Mouse (Mus musculus) forebrain, embryonic 12.5 days (tissue): ENCODE data around the gene Zfp580. TPM values are rescaled to one million over a fixed set of nuclear protein-coding genes. Genes with fewer than 3 reads are reported as not detected.

ENCODE experiments used
- ATAC-seq: fragments of 200-750 bp; cut with Nextera tagmentation; 2 replicates; pipeline ENCODE4 v1.8.0; 2017; ENCODE audit warnings: moderate TSS enrichment; ENCODE audit not compliant: low FRiP score
- H3K27ac ChIP-seq: fragments of 300-500 bp; sonication (generic); 2 replicates; pipeline ENCODE4 v1.5.1; 2016; ENCODE audit warnings: mild to moderate bottlenecking
- H3K27me3 ChIP-seq: fragments of 300-500 bp; sonication (generic); 2 replicates; pipeline ENCODE4 v1.6.1; 2016; ENCODE audit warnings: mild to moderate bottlenecking
- H3K36me3 ChIP-seq: fragments of 300-500 bp; sonication (generic); replicated peaks from 2 replicates; pipeline ENCODE4 v1.6.1; 2016; ENCODE audit warnings: mild to moderate bottlenecking
- H3K4me1 ChIP-seq: fragments of 300-500 bp; sonication (generic); 2 replicates; pipeline ENCODE4 v1.6.1; 2016
- H3K4me2 ChIP-seq: fragments of 300-500 bp; sonication (generic); 2 replicates; pipeline ENCODE4 v1.6.1; 2016; ENCODE audit warnings: mild to moderate bottlenecking, moderate library complexity
- H3K4me3 ChIP-seq: fragments of 300-500 bp; sonication (generic); replicated peaks from 2 replicates; pipeline ENCODE4 v1.5.1; 2016; ENCODE audit warnings: mild to moderate bottlenecking
- H3K9ac ChIP-seq: fragments of 300-500 bp; sonication (generic); 2 replicates; pipeline ENCODE4 v1.6.1; 2016; ENCODE audit warnings: mild to moderate bottlenecking
- H3K9me3 ChIP-seq: fragments of 300-500 bp; sonication (generic); 2 replicates; pipeline ENCODE4 v1.6.1; 2016
- WGBS: fragments of 180-500 bp; shearing (Covaris S2); methylation state at CpG from one replicate; pipeline ENCODE4 v1.1.7; 2016; 5-methylcytosine and 5-hydroxymethylcytosine counted together
- polyA plus RNA-seq: library from polyadenylated mRNA; unstranded; fragments of >200 nt; fragmentation: Nextera tagmentation; extraction: Ambion mirVana; gene quantifications from 2 replicates; pipeline ENCODE4 v1.2.1, GENCODE M21; 2016

Zfp580 gene
- polyA plus RNA-seq, 1 experiment from 2014 or later: 46.3 TPM

DNA sequence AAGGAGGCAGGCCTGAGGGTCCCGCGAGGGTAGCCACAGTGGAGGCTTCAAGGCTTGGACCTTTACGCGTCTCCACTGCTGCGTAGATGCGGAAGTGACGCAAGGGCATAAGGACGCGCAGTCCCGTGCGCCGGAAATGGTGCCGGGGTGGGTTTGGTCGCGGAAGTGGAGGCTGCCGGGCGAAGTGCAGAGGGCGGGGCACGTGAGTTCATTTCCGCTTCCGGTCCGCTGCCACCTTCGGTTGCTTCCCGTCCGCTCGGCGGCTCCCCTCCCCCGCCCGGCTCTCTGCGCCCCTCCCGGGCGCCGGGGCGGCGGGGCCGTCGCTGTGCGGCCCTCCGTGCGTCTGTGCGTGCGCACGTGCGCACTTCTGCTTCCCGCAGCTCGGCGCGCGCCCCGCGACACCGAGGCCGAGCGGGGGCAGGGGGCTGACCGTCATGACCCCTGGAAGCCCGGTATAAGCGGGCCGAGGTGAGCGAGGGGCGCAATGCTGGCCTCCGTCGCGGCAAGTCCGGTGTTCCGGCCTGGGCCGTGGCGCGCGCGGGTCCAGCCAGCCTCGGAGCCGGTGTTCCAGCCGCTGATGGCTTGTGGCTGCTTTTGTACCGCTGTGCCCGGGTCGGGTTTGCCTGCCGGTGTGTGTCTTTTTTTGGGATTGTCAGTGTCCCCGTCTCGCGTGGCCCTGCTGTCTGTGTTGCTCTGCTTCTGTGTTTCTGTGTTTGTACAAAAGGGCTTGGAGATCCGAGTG lies 28.8 kb downstream of the Zfp580 start, which contains the start of gene Epn1:
Epn1 (plus strand) TSS at position 226 of the 742 bp plus-strand sequence.
- under 1% methylated on average over 81 of the region's 81 CpGs for WGBS
- Histone ChIP-seq H3K27ac (peak within 1 kb of the TSS; percentile 90), H3K9ac (peak within 1 kb of the TSS; percentile 94), H3K4me1 (peaks cover 16% of the 10 kb centered on the region), H3K9me3 (no peaks in the 10 kb centered on the region), H3K36me3 (peaks cover 60% of the 10 kb centered on the region), H3K4me3 (peak within 1 kb of the TSS; percentile 94), H3K27me3 (no peaks in the 10 kb centered on the region), H3K4me2 (peak within 1 kb of the TSS; percentile 92)
- ATAC-seq: peak; percentile 98

DNA sequence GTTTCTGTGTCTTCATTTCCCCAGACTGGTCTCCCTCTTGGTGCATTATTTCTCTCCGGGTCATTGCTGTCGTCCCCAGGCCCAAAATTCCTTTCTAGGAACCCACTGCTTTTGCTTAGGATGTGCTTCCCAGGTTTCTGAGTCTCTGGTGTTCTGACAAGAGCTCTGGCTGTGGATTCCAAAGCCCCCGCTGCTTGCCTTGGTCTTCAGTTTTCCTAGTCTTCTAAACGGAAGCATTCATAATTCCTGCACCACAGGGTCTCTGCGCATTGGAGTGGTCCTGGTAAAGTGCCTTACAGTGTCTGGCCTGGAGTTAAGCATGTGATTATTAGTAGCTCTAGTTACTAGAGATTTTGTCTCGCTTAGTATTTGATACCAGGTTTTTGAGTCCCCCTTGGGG lies 29.5 kb downstream of the Zfp580 start:
- 20% methylated on average over 6 of the region's 6 CpGs for WGBS
- H3K4me1 ChIP-seq: peaks cover 16% of the 10 kb centered on the region
- peak overlapping the region; percentile 92 for H3K4me2 ChIP-seq
- H3K9ac ChIP-seq: peak overlapping the region; percentile 94
- no peaks in the 10 kb centered on the region for H3K27me3 ChIP-seq
- no peak for ATAC-seq
- H3K27ac ChIP-seq: peak overlapping the region; percentile 90; the same call in 1 of the 2 replicates
- peak overlapping the region; percentile 94 for H3K4me3 ChIP-seq
- H3K36me3 ChIP-seq: peaks cover 59% of the 10 kb centered on the region
- H3K9me3 ChIP-seq: no peaks in the 10 kb centered on the region

DNA sequence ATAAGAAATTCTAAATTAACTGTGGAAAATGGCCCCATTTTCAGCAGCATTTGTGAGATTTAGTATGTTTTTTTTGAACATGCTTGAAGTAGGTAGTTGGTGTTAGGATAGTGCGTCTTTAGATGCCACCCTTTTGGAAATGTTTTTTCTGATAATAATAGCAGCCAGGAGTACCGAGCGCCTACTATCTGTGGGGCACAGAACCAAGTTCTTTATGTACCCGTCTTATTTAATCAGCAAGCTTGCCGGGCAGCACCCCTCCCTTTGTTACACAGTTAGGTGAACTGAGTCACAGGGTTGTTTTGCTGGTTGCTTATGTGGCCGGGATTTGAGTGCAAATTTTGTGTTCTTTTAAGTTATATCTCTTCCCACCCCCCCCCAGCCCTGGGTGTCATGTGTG lies 29.9 kb downstream of the Zfp580 start:
- Histone ChIP-seq H3K27me3 (no peaks in the 10 kb centered on the region), H3K27ac (no peak overlapping the region), H3K9me3 (no peaks in the 10 kb centered on the region), H3K36me3 (peaks cover 60% of the 10 kb centered on the region), H3K4me1 (peaks cover 16% of the 10 kb centered on the region), H3K4me2 (peak overlapping the region; percentile 92), H3K9ac (peak overlapping the region; percentile 94; the same call in 1 of the 2 replicates), H3K4me3 (peak overlapping the region; percentile 94)
- no peak for ATAC-seq
- WGBS: 78% methylated on average over 6 of the region's 6 CpGs

DNA sequence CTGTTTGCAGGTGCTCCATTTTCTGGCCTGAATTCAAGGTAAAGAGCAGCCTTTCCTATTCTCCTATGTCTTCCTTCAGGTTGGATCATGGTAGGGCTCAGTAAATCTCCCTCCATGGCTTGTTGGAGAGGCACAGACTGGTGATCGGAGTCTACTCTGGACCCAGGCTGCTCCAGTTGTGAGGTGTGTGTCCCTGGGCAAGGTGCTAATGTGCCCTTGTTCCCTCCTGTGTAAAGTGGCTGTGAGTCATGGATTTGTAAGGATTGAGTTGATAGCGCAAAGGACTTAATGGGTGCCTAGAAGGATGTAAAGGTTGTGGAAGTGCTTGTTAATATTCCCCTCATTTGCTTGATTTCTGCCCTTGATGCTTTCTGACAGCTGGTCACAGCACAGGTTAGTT lies 30.6 kb downstream of the Zfp580 start:
- Histone ChIP-seq H3K27ac (no peak overlapping the region), H3K9ac (no peak overlapping the region), H3K4me1 (peaks cover 16% of the 10 kb centered on the region), H3K4me2 (no peak overlapping the region), H3K4me3 (no peak overlapping the region), H3K9me3 (no peaks in the 10 kb centered on the region), H3K27me3 (no peaks in the 10 kb centered on the region), H3K36me3 (peaks cover 56% of the 10 kb centered on the region)
- WGBS: 98% methylated on average over 2 of the region's 2 CpGs
- no peak for ATAC-seq

DNA sequence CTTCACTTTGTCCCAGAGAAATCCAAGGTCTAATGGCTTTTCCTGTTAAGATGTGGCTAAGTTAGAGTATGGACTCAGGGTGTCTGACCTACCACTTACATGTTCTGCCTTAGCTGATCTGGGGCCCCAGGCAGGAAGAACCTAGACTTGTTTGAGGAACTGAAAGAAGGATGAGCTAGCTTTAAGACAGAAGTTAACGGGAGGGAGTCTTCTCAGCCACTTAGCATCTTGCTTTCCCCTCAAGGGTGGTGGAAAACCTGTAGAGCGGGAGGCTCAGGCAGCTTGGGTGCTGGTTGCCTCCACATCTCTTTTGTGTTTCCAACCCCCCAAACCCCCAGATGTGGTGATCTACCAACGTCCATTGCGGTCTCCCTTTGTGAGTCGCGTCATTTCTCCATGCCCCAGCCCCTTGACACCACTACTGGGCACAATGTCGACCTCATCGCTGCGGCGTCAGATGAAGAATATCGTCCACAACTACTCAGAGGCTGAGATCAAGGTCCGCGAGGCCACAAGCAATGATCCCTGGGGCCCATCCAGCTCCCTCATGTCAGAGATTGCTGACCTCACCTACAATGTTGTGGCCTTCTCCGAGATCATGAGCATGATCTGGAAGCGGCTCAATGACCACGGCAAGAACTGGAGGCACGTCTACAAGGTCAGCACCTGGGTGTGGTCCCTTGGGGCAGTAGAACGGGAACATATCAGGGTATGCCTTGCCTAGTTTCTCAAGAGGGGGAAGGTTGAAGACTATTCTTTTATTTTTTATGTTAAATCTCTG lies 32.2 kb downstream of the Zfp580 start:
- no peak overlapping the region for H3K9ac ChIP-seq
- no peaks in the 10 kb centered on the region for H3K27me3 ChIP-seq
- ATAC-seq: no peak
- no peak overlapping the region for H3K27ac ChIP-seq
- WGBS: 91% methylated on average over 18 of the region's 18 CpGs
- peaks cover 51% of the 10 kb centered on the region for H3K36me3 ChIP-seq
- peaks cover 16% of the 10 kb centered on the region for H3K4me1 ChIP-seq
- H3K9me3 ChIP-seq: no peaks in the 10 kb centered on the region
- no peak overlapping the region for H3K4me2 ChIP-seq
- H3K4me3 ChIP-seq: no peak overlapping the region

DNA sequence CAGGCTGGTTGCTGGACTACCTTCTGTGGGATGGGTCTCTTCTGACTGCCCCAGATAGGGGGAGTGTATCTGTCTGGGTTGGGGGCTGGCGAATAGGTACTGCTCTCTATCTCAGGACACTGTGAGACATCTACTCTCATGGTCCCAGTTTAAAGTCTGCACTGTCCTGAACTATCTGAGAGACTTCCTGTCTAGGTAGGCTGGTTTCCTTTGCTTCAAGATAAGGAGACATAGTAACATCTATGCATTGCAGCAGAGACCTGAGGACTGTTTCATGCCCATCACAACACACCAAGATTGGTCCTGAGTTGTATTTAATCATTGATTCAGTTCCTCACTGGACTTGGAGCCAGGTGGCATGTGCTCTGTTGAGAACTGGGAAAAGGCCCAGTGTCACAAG lies 34.2 kb downstream of the Zfp580 start:
- no peak for ATAC-seq
- Histone ChIP-seq H3K4me1 (peaks cover 16% of the 10 kb centered on the region), H3K9ac (no peak overlapping the region), H3K27me3 (no peaks in the 10 kb centered on the region), H3K4me3 (no peak overlapping the region), H3K4me2 (no peak overlapping the region), H3K27ac (no peak overlapping the region), H3K36me3 (peaks cover 55% of the 10 kb centered on the region), H3K9me3 (no peaks in the 10 kb centered on the region)
- WGBS: 100% methylated on average over 1 of the region's 1 CpGs

DNA sequence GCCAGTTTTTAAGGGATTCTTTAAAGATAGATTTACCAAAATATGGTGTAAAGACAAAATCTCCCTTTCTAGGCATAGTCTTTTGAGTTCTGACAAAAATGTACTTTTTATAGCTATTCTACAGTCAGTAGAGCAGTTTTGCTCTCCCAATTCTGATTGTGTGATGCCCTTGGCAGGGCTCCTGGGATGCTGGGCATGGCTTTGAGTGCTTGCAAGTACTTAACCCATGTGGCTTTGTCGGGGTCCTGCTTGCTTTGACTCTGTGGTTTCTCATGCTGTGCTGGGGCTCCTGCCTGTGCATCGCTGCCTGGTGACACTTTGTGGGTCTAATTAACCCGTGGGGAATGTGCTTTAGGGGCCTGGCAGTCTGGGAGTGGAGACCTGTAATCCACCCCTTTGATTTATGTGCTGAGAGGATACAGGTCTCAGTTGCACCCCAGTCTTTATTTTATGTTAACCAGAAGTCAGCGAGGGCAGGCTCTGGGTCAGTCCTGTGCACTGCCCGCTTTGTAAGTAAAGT lies 35.6 kb downstream of the Zfp580 start:
- Histone ChIP-seq H3K27me3 (no peaks in the 10 kb centered on the region), H3K27ac (no peak overlapping the region), H3K4me3 (no peak overlapping the region), H3K36me3 (peaks cover 67% of the 10 kb centered on the region), H3K9me3 (no peaks in the 10 kb centered on the region), H3K4me2 (no peak overlapping the region), H3K9ac (no peak overlapping the region), H3K4me1 (peaks cover 2% of the 10 kb centered on the region)
- WGBS: 80% methylated on average over 5 of the region's 5 CpGs
- no peak for ATAC-seq

DNA sequence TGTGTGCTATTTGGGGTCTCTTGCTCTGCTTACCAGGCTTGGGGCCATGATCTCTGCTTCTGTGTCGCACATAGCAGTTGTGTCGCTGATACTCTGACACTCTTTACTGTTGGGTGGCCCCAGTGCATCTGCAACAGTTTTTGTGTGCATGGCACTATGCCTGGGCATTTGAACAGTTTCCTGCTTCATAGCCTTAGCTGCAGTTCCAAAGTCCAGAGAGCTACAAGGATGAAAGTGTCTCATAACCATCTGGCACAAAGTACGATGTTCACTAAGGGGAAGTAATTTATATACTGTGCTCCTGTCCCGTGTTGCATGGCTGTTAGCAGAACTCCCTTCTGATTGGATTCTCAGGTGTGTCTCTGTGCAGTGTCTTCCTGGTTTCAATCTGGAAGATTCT lies 36.5 kb downstream of the Zfp580 start:
- Histone ChIP-seq H3K4me2 (no peak overlapping the region), H3K36me3 (peaks cover 70% of the 10 kb centered on the region), H3K9ac (no peak overlapping the region), H3K27me3 (no peaks in the 10 kb centered on the region), H3K27ac (no peak overlapping the region), H3K9me3 (no peaks in the 10 kb centered on the region), H3K4me1 (no peaks in the 10 kb centered on the region; the same call in 1 of the 2 replicates), H3K4me3 (no peak overlapping the region)
- no peak for ATAC-seq
- WGBS: 91% methylated on average over 4 of the region's 4 CpGs

DNA sequence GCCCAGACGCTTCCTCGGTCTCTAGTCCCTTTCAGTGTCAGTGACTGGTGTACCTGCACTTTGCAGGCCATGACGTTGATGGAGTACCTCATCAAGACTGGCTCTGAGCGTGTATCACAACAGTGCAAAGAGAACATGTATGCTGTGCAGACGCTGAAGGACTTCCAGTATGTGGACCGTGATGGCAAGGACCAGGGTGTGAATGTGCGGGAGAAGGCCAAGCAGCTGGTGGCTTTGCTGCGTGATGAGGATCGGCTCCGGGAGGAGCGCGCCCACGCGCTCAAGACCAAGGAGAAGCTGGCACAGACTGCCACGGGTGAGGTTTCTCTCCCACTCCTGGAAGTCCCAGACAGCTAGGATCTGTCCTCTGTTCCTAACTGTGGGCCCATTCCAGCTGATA lies 38.5 kb downstream of the Zfp580 start:
- Histone ChIP-seq H3K4me2 (no peak overlapping the region), H3K4me3 (no peak overlapping the region), H3K27ac (no peak overlapping the region), H3K9ac (no peak overlapping the region), H3K36me3 (peaks cover 76% of the 10 kb centered on the region), H3K4me1 (no peaks in the 10 kb centered on the region), H3K9me3 (no peaks in the 10 kb centered on the region), H3K27me3 (no peaks in the 10 kb centered on the region)
- ATAC-seq: no peak
- 97% methylated on average over 15 of the region's 15 CpGs for WGBS

DNA sequence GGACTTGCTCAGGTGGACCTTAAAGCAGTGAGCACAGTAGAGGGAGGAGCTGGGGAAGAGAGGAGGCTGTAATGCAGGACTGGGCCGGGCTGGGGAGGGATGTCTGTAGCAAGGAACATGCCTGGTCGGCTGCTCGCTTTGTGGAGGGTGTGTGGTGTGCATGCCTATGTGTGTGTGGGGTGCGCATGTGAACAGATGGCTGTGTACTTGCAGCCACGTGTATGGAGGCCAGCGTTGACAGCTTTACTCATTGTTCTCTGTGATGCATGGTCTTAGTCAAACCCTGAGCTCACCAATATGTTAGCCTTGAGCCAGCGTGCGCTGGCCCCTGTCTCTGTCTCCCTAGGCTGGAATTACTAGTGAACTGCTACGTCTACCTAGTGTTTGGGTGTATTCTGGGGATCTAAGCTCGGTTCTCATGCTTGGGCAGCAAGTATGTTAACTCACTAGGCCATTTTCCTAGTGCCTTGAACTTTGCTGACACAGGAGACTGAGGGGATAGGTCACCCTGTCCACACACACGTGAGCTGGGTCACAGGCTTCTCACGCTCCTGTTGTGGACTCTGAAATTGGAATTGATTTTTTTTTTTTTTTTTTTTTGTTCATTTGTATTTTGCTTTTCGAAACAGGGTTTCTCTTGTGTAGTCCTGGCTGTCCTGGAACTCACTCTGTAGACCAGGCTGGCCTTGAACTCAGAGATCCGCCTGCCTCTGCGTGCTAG lies 39.8 kb downstream of the Zfp580 start:
- Histone ChIP-seq H3K4me3 (no peak overlapping the region), H3K9ac (no peak overlapping the region), H3K27ac (no peak overlapping the region), H3K36me3 (peaks cover 77% of the 10 kb centered on the region), H3K27me3 (no peaks in the 10 kb centered on the region), H3K4me2 (no peak overlapping the region), H3K4me1 (no peaks in the 10 kb centered on the region), H3K9me3 (no peaks in the 10 kb centered on the region)
- 92% methylated on average over 15 of the region's 15 CpGs for WGBS
- ATAC-seq: no peak

DNA sequence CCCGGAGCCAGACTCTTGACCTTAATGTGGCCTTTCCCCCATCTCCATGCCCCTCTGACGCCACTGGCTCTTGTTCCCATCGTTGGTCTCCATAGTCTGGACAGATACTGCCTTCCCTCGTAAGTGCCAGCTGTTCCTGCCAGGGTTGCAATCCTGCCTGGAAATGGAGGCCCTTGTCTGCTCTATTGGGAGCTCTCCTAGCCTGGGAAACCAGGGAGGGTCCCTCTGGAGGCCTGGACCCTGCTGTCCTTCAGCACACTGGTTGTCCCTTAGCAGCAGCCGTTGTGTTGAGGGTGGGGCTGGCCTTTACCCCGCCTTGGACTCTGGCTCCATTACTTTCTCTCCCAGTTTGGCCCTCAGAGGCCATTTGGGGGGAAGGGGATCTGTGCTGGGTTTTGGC lies 41.0 kb downstream of the Zfp580 start:
- Histone ChIP-seq H3K36me3 (peaks cover 83% of the 10 kb centered on the region), H3K27ac (no peak overlapping the region), H3K9ac (no peak overlapping the region), H3K4me1 (no peaks in the 10 kb centered on the region), H3K4me3 (no peak overlapping the region), H3K27me3 (no peaks in the 10 kb centered on the region), H3K4me2 (no peak overlapping the region), H3K9me3 (no peaks in the 10 kb centered on the region)
- ATAC-seq: no peak
- 79% methylated on average over 6 of the region's 6 CpGs for WGBS
